Mouse (Mus musculus) spleen, adult 2 months (tissue): ENCODE results near the gene Sdk1.

Source experiments
- CTCF ChIP-seq: fragments of 200-500 bp; IDR thresholded peaks from 2 replicates; pipeline ENCODE4 v1.5.1; 2011; ENCODE audit warnings: mild to moderate bottlenecking, inconsistent platforms; ENCODE audit not compliant: insufficient read depth, insufficient read length, insufficient replicate concordance; ENCODE audit errors: extremely low read depth
- POLR2A ChIP-seq: fragments of 200-500 bp; IDR thresholded peaks from 2 replicates; pipeline ENCODE4 v1.6.1; 2011; ENCODE audit warnings: low read depth, low read length, inconsistent platforms

DNA sequence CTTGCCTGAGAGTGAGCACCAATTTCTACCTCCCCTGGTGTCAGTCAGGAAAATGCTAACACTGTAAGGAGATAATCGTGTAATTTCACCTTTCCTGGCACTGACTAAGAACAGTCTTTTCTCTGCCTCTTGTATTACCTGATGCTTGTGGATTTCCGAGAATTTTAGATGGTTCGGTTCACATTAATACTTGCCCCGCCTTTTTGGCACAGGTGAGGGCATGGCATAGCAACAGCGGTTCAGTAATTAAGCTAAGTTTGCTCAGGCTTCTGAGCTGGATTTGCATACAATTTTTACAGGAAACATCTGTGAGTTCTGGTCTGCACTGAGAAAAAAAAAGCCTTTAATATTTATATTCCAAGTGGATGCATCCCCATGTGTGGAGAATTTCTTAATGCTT is 350.0 kb downstream of the Sdk1 start:
- no peak for TF ChIP-seq POLR2A
- TF ChIP-seq CTCF: no peak
